Mouse (Mus musculus) liver, embryonic 14.5 days (tissue): ENCODE measurements around the gene Lrrc8a.

Experiments
- CTCF ChIP-seq: IDR thresholded peaks from 2 replicates; pipeline ENCODE4 v1.5.1; 2016; ENCODE audit warnings: antibody characterized with exemption, low read depth, control low read depth
- EP300 ChIP-seq: IDR thresholded peaks from 2 replicates; pipeline ENCODE4 v1.6.1; 2016; ENCODE audit warnings: antibody characterized with exemption, low read depth

DNA sequence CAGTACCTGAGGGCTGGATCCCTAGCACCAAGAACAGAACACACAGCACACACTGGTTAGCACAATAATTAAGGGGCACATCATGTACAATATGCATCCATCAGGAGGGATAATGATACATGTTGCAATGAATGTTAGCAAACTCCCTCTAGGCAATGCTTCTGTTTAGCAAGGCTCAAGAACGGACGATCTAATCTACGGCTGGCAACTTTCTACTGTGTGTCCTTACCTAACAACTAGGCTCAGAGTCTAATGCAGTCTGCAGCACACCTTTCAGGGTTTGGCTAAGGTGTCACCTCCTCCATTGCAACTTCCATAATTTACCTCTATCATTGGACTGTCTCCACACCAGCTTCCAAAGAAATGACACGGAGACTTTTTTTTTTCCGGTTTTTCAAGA is 21.2 kb upstream of the Lrrc8a start:
- TF ChIP-seq CTCF (no peak), EP300 (no peak)
